Mouse (Mus musculus) duodenum, adult 2 months (tissue): ENCODE data around the gene Idh3a. TPM values are rescaled to one million over a fixed set of nuclear protein-coding genes. Genes with fewer than 3 reads are reported as not detected.

ENCODE experiments used
- polyA plus RNA-seq: library from polyadenylated mRNA; depleted of rRNA; stranded (reverse); fragments of >200 nt; gene quantifications from 2 replicates; pipeline ENCODE4 v1.2.3, GENCODE M21; 2012; ENCODE audit warnings: low replicate concordance; rRNA removed

Gene Idh3a
- polyA plus RNA-seq = 31.8 and 34.3 TPM in 2 replicates

GRCm38 (mm10) chr9:54586199-54587061 is at the start of gene Idh3a:
Gene Idh3a, plus strand, starts transcription at chr9:54586334.

GRCm38 (mm10) chr9:54538684-54539083 is 47.5 kb upstream of the Idh3a start, which contains the start of gene Sh2d7:
Gene Sh2d7, plus strand, starts transcription at chr9:54538984.

GRCm38 (mm10) chr9:54559771-54560471 is 26.2 kb upstream of the Idh3a start, which contains the start of gene Cib2:
Gene Cib2, minus strand, starts transcription at chr9:54560218.

Other genes with a start within 250 kb of the Idh3a start
- 0.13 and 0.60 TPM in 2 replicates for gene Dmxl2, start 84.7 kb upstream of the Idh3a start, polyA plus RNA-seq
- 1.8 and 3.2 TPM in 2 replicates for gene Sh2d7, start 47.4 kb upstream of the Idh3a start, polyA plus RNA-seq
- 1.7 and 2.6 TPM in 2 replicates for gene Cib2, start 26.1 kb upstream of the Idh3a start, polyA plus RNA-seq
- gene Acsbg1, start 75.5 kb downstream of the Idh3a start, polyA plus RNA-seq = 1.1 and 3.6 TPM in 2 replicates
- 1.4 and 2.0 TPM in 2 replicates for gene Dnaja4, start 112.5 kb downstream of the Idh3a start, polyA plus RNA-seq
- gene Wdr61, start 148.2 kb downstream of the Idh3a start, polyA plus RNA-seq = 6.9 and 8.9 TPM in 2 replicates
- 1.8 and 5.5 TPM in 2 replicates for gene Crabp1, start 178.4 kb downstream of the Idh3a start, polyA plus RNA-seq